Mouse (Mus musculus) small intestine, adult 2 months (tissue): ENCODE measurements around the gene Gdf9.

Source experiments
- CTCF ChIP-seq: fragments of 200-500 bp; IDR thresholded peaks from 2 replicates; pipeline ENCODE4 v1.5.1; 2012; ENCODE audit warnings: low read depth, mild to moderate bottlenecking, control low read depth, inconsistent platforms, low read length, moderate library complexity, mixed read lengths; ENCODE audit not compliant: insufficient replicate concordance, insufficient read length; ENCODE audit errors: extremely low read depth
- POLR2A ChIP-seq: fragments of 200-500 bp; IDR thresholded peaks from 2 replicates; pipeline ENCODE4 v1.6.1; 2012; ENCODE audit warnings: low read depth, mild to moderate bottlenecking, control low read depth, inconsistent platforms, low read length, moderate library complexity

GRCm38 (mm10) chr11:53478383-53479170, 47.8 kb downstream of the Gdf9 start:
- no peak for TF ChIP-seq CTCF
- 0 out of 2 replicates have a peak, but pooled peaks have one; percentile 30 for TF ChIP-seq POLR2A
